Mouse (Mus musculus) c-Kit-positive CD71-positive TER-119-positive erythroid progenitor cells, embryonic 14.5 days (primary cell): ENCODE measurements around the gene Rwdd3.

Experiments used
- DNase-seq: peaks from one replicate; pipeline ENCODE4 v3.0.0-alpha.2; 2013; ENCODE audit warnings: low spot score

Gene Rwdd3

GRCm38 (mm10) chr3:121160424-121160823, 11.1 kb downstream of the Rwdd3 start:
- no peak for DNase-seq

DNA sequence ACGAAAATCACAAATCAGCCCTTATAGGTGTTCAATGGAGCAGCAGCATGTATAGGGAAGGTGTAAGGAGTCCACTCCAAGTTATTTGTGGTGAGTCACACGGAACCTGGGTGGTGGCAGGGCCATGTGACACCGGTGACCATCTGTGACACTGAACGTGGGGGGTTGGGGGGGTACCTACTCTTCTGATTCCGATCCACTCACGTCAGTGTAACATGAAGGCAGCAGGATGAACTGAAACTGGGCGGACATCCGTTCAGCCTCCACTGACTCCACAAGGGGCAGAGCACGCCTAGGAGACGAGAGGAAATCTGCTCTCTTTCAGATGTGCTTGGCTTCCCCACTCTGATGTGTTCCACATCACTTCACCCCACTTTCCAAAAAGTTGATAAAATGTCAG, 11.9 kb downstream of the Rwdd3 start:
- no peak for DNase-seq

GRCm38 (mm10) chr3:121158901-121159351, 12.6 kb downstream of the Rwdd3 start:
- DNase-seq = no peak

DNA sequence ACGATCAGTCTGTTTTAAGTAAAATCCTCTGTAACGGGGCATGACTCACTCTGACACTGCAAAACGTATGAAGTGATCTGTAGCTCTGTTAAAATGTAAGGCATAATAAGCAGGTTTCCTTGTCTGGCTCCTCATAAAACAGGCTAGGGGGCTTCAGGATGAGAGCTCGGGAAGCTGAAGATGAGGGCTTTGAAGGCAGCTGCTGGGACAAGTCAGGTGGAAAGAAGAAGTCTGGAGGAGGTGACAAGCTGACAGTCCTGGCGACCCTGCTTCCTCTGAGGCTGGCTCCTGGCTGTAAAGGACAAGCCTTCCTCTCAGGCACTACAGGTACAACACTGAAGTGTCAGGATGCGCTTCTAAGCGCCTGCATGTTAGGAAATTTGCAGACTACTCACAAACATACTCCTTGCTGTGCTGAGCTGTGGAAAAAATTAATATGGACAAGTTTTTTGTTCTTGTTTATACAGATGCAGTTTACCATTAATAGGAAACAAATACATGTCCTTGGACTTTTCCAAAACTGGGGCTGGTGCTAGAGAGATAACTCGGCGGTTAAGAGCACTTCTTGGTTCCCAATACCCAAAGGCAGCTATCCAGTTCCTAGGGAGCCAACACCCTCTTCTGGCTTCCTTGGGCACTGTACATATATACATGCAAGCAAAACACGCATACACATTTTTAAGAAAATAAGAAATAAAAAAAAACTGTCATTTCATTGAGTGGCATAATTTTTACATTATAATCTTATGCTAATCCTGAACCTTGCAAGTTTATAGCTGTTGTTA, 13.8 kb downstream of the Rwdd3 start:
- no peak for DNase-seq

DNA sequence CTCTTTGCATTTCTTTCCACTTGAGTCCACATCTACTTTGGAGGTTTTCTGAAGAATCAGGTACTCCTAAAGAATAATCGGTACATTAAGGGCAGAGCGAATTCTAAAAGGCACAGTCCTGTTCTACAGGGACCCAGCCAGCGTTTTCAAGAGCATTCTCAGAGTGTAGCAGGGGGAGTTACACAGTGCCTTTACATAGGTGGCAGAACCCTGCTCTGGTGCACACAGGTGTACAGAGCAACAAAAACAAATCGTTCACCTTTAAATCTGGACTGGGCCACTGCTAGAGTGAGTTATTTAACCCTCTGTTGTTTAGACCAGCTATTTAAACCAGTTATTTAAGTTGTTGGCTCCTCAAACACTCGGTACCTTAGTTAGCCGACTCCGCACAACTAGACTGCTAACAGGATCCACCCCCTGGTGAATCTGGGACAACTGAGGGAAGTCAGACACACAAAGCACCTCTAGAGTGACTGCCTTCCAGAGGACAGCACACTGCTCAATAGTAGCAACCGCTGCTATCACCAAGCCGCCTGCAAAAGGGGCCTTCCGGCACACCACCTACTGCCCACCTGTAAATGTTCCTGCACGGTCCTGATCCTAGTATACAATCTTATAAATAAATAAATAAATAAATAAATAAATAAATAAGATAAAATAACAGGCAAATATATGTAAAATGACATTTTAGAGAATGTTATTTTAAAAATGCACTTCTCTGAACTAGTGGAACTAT, 14.9 kb downstream of the Rwdd3 start:
- DNase-seq = no peak

GRCm38 (mm10) chr3:121156043-121156442, 15.5 kb downstream of the Rwdd3 start:
- DNase-seq = no peak

- DNase-seq = no peak
Observed at GRCm38 (mm10) chr3:121133937-121134336, 37.6 kb downstream of the Rwdd3 start.

DNA sequence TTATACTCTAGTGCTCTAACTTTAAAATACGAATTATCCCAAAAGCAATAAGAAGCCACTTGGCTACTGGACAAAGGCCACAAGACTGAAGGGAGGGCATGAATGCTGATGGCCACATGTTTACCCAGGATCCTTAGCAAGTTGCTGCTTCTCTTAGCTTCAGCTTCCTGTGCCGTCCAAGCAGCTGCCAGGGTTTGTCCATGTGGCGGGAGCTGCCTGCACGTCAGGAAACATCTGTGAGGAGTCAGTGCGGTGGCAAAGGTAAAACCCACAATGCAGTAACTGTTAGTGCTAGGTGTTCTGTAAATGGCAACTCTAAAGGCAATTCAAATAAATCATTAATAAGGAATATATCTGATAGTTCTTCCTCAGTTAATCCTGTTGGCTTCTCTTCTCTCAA, 38.5 kb downstream of the Rwdd3 start:
- no peak for DNase-seq

DNA sequence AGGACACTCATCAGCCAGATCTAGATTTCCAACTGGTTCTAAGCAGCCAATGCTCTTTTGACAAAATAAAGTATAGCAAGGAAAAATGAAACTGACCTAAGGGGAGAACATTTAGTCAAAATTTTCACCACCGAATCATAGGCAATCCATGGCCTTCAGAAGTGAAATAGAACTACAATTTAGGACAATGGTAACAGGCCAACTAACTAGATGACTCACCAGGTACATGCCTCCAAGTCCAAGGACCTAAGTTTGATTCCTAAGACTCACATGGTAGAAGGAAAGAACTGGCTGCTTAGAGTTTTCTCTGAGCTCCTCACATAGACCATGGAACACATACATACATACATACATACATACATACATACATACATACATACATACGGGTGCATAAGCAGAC, 44.3 kb downstream of the Rwdd3 start:
- no peak for DNase-seq

DNA sequence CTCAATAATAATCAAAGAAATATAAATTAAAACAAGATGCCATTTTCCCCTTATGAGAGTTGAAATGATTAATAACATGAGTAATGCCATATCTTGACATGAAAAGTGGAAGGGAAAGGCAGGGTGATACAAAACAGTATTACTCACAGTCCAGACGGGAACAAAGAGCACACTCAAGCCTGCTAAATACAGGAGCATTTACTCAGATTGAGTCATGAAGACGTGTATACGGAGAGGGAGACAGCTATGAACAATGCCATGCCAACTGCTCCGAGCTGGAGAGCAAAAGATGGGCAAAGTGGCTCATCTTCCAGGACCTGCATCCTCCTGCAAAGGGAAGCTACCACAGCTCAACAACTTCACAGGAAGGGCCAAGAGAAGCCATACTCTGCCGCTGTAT, 45.0 kb downstream of the Rwdd3 start:
- DNase-seq = no peak

DNA sequence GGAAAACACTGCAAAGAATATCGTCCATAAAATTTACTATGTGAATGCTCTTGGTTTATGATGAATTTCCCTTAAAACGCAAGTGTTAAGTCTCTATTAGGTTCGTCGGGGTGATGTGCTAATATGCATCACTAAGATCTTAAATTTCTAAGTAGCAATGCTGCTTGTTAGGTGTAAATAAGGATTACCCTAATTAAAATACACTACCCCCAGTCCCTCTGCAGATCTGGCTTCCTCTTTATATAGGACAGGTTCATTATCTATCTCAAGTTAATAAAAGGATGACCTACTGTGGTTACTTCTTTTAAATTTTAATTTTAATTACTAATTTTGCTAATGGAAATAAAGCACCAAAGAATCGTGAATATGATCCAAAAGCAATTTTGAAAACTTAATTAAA, 50.4 kb downstream of the Rwdd3 start:
- DNase-seq = no peak

DNA sequence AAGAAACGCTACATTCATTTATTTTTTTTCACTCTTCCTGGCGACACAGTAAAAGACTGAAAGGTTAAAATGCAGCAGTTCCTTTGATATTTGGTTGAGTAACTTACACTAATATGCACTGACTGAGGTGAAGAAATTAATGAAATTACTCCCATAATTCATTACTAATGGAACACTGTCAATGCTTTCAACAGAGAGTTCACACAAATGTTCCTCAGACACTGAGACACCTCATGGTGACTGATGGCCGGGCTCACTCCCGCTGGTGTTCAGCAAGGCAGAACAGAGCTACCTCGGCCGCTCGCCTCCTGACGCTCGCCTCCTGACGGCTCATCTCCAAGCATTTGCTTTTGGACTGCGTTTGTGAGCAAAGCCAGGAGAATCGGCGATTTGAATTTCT, 54.9 kb downstream of the Rwdd3 start:
- DNase-seq = no peak

GRCm38 (mm10) chr3:121116067-121116466, 55.4 kb downstream of the Rwdd3 start:
- DNase-seq = no peak

GRCm38 (mm10) chr3:121111068-121111467, 60.4 kb downstream of the Rwdd3 start:
- DNase-seq = no peak

DNA sequence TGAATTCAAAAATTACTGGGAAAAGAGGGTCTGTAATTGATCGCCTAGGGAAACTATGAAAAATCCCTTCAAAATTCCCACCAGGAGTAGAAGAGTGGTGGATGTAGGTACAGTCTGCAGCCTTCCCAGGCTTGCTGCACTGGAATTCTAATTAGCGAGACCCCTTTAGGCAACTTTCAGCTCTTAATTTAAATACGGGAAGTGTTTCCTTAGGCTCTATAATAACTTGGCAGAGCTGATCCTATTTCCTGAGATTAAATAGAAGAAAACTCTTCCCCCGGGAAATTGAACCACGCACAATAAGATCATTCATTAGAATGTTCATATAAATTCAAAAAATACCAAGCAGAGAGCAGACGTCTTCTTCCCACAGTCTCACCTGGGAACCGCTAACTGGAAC, 61.1 kb downstream of the Rwdd3 start:
- DNase-seq = no peak

DNA sequence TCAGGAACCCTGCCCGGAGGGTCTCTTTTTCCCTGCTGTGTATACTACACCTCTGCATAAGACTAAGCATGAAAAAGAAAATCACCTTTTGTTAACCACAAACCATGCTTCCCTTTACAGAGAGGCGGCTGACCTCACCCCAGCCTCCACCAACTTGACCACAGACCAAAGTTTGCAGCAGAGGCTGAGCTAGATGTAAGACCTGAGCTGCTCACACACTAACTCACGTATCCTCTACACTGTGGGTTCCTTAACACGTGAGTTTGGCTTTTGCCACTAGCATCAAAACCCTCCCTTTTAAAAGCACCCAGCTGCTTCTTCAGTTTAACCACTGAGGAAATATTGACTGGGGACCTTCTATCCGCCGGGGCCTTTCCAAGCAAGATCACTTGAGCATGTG, 64.0 kb downstream of the Rwdd3 start:
- no peak for DNase-seq

DNA sequence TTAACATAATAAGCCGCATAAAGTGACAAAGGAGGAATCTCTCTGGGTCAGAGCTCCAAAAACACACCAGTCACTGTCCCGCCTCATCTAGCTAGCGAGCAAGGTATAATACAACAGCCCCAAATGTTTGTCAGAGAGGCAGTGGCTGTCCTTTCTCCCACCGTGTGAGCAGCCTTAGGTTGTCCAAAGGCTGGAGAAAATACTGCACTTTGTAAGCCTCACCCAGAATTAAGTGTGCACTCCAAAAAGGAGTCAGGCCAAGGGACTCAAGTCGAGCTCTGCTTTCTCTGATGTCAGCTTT, 66.1 kb downstream of the Rwdd3 start:
- no peak for DNase-seq
